Mouse (Mus musculus): ENCODE measurements around the gene Zcwpw1.
"Not testable (repeated sequence)": the region's sequence is repeated elsewhere in the genome, so short reads cannot be mapped to it uniquely, and the experiment has no call there.

Gene Zcwpw1

DNA sequence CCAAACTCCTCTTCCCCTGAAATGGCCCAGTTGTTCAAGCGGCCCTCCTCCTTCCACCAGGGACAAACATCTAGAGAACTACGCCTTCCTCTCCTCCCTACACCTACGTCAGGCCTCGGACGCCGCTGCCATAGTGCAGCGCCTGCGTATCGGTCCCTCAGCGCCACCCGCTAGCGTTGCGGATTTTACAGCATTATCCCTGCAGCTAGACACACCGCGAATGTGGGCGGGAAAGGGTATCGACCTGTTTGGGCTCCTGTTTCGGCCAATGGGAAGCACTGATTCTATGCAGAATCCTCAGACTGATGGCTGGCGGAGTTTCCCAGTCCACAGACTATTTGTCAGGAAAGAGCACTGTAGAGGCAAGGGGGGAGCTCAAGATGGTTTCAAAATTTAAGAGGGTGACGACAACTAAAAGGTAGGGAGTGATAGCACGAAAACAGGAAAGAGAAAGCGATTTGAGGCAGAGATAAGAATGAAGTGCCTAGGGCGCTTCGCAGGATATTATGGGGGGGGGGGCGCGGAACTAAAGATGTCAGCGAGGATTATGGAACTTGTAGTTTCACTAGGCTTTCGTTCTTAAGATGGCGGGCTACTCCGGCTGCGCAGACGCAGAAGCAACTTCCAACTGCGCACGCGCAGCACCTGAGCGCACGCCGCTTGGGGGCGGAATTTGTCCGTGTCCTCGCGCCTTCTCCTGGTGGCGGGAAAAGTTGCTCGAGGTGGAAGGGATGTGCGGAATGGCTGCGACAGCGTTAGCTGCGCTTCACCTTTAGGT, at the start of gene Zcwpw1, which contains the start of gene Mepce:
TSS of gene Zcwpw1 (plus strand) at position 648 of the 778 bp plus-strand sequence.
TSS of gene Mepce (minus strand) at position 505 of the 778 bp plus-strand sequence.
- in situ Hi-C loops (cut with MboI; ENCODE audit: unreplicated experiment in 2 of 2): loop anchor here (10.0 kb wide), 2 partner anchors 377 to 473 kb away; partner anchors contain the start of genes Cops6 (in 1 of the 2) and Trip6 (in 1 of the 2)

DNA sequence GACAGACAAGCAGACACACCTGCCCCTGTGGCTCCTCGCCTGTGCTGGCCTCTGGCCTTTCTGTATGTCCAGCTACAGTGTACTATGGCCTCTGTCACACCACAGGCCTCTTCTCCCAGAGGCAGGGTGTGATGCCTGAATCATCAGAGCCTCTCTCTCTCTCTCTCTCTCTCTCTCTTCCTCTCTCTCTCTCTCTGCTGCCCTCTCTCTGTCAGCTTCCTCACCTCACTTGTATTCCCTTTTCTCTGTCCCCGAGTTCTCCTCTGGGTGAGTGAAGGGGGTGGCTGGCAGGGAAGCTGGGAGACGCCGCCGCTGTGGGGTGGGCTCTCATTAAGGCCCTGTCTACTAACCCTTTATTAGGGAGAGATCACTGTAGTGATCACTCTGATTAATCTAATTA, 49.1 kb upstream of the Zcwpw1 start:
- in situ Hi-C loops (cut with MboI; ENCODE audit: unreplicated experiment in 2 of 2): no loop called here

DNA sequence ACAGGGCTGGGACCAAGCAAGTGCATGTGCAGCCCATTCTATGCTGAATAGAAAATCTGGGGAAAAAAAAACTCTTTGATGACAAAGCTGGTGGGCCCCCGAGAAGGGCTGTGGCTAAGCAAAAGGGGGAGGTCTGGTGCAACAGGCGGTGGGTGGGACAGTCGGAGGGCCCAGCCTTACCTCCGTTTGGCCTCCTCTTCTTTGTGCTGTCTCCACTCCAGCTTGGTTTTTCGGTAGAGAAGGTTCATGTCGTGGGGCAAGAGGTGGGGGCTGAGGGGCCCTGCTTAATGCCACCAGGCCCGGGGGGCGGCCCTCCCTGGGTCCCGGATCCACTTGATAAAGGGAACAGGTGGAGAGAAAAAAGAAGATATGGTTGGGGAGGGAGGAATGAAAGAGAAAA, 48.1 kb upstream of the Zcwpw1 start:
- in situ Hi-C loops (cut with MboI; ENCODE audit: unreplicated experiment in 2 of 2): no loop called here

DNA sequence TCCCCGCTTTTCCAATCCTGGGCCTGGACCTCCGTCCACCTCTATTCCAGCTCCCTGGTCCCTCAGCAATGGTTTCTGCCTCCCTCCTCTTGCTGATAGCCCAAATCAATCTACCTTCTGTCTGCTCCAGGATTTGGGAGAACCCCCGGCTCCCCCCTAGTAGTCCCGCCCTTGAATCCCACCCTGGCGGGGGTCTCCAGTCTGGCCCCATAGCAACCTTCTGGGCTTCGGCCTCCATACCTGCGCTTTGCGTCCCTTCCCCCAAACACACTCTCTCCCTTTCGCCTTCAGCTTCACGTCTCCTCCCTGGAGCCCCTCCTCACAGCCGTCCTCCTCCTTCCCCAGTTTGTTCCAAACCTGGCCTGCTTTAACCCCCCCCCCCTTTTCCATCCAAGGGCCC, 47.1 kb upstream of the Zcwpw1 start:
- in situ Hi-C loops (cut with MboI; ENCODE audit: unreplicated experiment in 2 of 2): no loop called here

DNA sequence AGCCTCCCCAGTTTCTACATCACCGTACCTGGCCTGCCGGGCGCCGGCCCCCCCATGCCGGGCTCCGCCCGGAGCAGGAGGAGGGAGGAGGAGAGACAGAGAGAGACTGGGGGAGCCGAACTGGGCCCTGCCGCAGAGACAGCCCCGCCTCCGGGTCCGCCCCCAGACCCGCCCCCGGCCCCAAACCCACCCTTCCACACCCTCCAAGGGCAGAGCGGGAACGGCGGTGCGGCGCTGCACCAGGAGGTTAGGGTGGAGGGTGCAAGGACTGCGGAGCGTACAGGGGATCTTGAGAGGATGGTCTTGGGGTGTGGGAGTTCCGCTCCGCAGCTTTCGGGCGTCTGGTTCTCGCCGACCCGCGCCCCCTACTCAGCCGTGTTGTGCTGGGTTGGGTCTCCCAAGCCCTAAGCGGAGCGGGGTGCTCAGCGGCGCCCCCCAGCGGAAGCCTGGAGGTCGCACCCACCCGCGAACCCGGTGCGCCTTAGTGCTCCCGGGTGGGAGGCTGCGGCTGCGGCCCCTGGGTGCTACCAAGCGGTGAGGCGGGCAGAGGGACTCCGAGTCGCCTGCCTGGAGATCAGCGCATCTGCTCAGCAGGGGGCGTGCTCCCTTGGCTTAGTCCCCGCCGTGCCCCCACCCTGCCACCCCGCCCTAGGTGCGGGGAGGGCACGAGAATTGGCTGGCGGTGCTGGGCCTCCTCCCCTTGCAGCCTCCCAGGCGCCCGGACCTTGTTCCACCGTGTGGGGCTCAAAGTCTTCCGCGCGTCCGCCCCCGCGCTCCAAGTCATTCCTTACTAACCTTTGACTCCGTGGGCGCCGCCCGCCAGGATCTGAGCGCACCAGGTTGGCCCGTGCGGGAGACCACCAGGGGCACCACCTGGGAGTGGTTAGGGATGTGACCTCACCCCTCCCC, 46.3 kb upstream of the Zcwpw1 start, which contains the start of gene Nyap1:
TSS of gene Nyap1 (minus strand) at position 585 of the 909 bp plus-strand sequence.
- in situ Hi-C loops (cut with MboI; ENCODE audit: unreplicated experiment in 2 of 2): no loop called here

DNA sequence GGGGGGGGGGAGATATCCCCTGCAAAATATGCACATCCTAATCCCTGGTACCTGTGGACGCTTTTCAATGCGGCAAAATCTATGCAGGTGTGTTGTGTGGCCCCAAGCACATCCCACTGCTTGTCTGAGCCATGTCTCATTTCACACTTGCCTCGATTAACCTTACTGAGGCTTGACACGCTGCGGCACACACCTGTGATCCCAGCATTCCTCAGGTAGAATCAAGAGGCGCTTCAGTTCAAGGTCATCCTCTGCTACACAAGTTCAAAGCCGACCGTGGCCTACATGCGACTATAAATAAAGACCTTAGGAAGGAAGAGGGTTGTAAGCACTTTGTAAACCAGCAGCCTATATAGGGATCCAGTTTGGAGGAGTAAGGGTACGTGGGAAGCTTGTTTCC, 45.5 kb upstream of the Zcwpw1 start:
- in situ Hi-C loops (cut with MboI; ENCODE audit: unreplicated experiment in 2 of 2): no loop called here

DNA sequence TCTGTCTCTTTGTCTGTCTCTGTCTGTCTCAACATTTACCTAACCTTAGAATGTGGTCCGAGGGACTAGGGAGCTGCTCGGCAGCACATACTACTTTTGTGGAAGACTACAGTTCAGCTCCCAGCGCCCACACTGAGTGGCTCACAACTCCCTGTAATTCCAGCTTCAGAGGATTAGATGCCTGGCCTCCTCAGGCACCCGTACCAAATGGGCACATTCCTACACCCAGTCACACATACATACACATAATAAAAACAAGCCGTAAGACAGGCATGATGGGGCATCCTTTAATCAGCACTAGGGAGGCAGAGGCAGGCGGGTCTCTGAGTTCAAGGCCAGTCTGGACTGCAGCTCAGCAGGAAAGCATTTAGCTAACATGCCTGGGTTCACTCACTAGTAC, 44.8 kb upstream of the Zcwpw1 start:
- in situ Hi-C loops (cut with MboI; ENCODE audit: unreplicated experiment in 2 of 2): no loop called here

DNA sequence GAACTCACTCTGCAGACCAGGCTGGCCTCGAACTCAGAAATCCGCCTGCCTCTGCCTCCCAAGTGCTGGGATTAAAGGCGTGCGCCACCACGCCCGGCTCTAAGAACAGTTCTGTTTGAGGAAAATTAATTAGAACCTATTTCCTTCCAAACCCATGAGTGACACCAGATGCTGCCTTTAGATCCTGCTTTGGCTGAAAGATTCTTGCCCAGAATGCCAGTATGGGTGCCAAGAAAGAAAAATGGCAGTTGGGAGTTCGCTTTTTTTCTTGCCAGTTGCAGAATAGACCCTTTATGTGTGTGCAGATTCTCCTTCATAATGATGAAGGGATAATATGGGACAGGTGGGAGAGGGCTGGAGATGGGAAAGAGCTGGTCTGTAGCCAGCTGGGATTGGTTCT, 43.4 kb upstream of the Zcwpw1 start:
- in situ Hi-C loops (cut with MboI; ENCODE audit: unreplicated experiment in 2 of 2): no loop called here

DNA sequence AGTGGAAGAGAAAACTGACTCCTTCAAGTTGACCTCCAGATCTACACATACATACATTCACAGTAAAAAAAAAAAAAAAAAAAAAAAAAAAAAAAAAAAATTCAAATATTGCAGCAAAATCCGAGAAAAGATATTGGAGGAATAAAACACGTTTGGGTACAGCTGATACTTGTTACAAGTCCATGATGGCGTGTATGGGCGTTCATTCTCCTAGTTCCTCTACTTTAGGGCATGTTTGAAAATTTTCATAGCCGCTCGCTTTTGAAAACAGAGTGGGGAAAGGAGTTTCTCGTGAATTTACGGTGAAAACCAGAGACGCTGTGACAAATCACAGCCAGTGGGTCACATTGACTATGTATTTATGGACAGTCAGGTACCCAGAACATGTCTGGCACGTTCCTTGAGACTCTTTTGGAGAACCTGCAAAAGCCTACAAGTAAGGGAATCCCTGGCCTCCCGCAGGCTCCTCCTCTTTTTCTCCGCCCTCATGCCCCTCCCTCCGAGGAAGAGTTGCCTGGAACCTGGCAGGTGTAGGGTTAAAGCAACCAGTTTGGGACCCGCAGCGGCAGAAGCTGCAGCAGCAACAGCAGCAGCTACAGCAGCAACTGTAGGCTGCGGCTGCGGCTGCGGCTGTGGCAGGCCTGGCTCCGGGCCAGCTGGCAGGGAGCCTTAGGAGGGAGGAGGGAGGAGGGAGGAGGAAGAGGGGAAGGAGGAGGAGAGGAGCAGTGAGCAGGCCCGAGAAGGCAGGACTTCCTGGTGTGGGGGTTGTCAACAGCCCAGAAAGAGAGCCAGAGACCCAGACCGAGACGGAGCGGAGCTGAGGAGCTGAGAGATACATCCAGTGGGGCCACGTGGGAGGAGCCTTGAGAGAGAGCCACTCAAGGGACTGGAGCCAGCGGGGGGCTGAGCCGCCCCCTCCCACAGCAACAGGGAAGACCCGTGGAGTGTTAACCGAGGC, 42.1 kb upstream of the Zcwpw1 start, which contains the start of gene Tsc22d4:
TSS of gene Tsc22d4 (plus strand) at position 517 of the 958 bp plus-strand sequence.
- in situ Hi-C loops (cut with MboI; ENCODE audit: unreplicated experiment in 2 of 2): no loop called here

DNA sequence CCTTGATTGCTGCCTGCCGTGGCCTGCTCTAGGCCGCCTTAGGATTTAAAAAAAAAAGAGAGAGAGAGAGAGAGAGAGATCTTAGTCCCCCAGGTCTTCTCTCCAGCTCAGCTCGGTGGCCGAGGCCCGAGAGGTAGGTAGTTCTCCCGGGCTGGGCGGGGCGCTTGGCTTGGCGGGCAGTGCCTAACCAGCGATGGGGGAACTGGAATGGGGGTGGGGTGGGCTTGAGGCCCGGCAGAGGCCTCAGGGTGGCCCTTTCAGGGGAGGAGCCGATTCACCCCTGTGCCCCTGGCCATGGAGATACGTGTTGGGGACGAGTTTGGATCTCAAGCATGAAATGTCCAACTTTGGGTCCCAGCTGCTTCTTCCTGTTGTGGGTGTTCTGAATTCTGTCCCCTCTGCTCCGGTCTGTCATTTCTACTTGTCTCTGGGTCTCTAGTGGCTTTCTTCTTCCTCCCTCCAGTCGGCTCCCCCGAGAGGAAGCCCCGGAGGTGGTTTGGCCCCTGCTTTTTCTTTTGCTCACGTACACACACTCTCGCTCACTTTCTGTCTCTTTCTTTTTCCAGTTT, 41.2 kb upstream of the Zcwpw1 start:
- in situ Hi-C loops (cut with MboI; ENCODE audit: unreplicated experiment in 2 of 2): no loop called here

DNA sequence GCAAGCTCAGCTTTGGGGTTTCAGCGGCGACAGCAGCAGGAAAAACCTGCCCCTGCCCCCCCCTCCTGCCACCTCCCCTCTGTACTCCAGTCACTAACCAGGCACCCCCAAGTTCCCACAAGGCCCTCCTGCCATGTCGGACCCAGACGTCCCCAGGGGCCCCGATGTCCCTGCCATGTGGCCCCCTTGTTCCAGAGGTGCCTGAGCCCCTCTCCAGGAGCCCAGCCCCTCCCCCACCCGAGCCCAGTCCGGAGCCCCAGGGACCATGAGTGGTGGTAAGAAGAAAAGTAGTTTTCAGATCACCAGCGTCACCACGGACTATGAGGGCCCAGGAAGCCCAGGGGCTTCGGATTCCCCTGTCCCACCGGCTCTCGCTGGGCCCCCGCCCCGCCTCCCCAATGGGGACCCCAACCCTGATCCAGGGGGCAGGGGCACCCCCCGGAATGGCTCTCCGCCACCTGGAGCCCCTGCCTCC, 40.7 kb upstream of the Zcwpw1 start:
- in situ Hi-C loops (cut with MboI; ENCODE audit: unreplicated experiment in 2 of 2): no loop called here

DNA sequence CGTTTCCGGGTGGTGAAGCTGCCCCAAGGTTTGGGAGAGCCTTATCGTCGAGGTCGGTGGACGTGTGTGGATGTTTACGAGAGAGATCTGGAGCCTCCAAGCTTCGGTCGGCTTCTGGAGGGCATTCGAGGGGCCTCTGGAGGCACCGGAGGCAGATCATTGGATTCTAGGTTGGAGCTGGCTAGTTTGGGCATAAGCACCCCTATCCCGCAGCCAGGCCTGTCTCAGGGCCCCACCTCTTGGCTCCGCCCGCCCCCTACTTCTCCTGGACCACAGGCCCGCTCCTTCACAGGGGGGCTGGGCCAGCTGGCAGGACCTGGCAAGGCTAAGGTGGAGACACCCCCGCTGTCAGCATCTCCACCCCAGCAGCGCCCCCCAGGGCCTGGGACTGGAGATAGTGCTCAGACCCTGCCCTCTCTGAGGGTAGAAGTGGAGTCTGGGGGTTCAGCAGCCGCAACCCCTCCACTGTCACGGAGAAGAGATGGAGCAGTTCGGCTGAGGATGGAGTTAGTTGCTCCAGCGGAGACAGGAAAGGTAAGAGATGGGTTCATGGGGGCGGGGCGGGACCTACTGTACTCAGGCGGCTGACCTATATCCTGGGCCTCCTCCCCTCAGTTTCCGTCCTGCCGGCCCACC, 40.2 kb upstream of the Zcwpw1 start:
- in situ Hi-C loops (cut with MboI; ENCODE audit: unreplicated experiment in 2 of 2): no loop called here

DNA sequence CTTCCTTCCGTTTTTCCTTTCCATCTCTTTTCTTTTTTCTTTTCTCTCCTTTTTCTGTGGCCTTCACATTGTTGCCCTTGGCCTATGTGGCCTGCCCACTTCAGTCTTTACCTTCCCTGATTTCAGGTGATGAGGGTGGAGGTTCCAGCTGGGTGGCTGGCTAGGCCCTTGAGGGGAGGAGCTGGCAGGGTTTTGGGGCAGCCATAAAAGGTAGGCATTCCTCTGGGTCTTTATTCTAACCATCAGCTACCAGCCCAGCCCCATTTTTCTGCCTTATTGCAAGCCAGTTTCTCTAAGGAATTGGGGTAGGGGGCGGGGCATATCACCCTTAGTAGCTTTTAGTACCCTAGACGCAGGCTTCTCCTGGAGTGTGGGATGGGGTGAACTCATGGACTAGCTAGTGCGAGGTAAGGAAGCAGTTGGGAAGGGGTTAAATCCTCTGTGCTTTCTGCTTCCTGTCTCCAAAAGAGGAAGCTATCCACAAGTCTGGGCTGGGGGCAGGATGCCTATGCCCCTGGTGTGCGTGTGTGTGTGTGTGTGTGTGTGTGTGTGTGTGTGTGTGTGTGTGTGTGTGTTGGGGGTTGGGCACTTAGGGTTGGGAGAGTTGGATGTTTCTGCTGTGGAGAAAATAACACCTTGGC, 39.3 kb upstream of the Zcwpw1 start:
- in situ Hi-C loops (cut with MboI; ENCODE audit: unreplicated experiment in 2 of 2): no loop called here

DNA sequence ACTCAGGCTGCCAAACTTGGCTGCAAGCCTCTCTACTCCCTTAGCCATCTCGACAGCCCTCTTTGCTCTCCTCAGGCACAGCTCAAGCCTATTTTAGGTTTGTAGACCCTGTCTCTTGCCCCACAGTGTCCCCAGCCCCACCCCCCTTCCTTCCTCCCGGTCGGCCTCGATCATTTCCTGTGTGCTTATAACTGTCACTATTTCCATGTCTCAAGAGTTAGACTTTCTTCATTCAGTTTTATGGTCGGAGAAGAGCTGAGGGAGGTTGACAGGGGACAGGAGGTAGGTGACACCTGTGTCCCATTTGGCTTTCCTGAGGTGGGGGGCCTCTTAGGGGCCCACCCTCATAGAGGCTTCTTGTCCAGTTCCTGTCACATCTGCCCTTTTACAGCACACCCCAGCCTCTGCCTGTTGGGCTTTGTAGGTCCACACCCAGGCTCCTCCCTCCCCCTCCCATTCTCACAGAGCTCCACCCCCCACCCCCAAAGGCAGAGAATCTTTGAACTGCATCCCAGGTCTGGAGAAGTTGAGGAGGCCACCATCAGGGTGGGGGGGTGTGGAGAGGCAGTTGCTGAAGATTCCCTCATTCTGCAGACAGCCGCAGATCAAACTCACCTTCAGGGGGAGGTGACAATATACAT, 38.3 kb upstream of the Zcwpw1 start:
- in situ Hi-C loops (cut with MboI; ENCODE audit: unreplicated experiment in 2 of 2): no loop called here

DNA sequence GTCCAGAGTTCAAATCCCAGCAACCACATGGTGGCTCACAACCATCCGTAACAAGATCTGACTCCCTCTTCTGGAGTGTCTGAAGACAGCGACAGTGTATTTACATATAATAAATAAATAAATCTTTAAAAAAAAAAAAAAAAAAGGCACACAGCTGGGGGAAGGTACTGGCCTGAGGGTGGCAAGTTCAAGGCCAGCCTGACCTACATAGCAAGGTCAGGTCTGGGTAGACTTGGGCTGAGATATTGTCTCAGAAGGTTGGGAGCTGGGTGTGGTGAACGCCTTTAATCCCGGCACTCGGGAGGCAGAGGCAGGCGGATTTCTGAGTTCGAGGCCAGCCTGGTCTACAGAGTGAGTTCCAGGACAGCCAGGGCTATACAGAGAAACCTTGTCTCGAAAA, 37.4 kb upstream of the Zcwpw1 start:
- in situ Hi-C loops (cut with MboI; ENCODE audit: unreplicated experiment in 2 of 2): not testable (repeated sequence)

DNA sequence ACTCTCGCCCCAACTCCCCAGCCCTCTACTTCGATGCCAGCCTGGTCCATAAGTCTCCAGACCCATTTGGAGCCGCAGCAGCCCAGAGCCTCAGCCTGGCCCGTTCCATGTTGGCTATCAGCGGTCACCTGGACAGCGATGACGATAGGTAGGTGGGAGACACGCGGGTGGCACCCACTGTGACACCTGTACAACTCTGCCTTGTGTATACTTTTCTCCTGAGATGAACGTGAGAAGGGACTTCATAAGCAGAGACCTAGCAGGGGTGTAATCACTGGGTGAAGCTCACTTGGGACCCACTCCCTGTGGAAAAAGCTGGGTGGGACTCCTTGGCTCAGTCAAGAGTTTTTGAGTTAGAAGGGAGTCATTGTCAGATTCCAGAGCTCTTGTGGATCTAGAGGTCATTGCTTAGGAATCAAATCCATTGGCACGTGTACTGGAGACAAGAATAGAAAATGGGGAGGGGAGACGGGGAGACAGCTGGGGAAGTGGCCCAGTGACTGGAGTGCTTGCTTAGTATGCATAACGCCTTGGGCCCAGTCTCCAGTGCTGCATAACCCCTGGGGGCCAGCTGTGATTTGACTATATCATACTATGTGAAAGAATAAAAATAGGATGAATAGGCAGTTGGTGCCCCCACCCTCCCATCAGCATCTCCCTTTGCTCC, 36.2 kb upstream of the Zcwpw1 start:
- in situ Hi-C loops (cut with MboI; ENCODE audit: unreplicated experiment in 2 of 2): no loop called here

DNA sequence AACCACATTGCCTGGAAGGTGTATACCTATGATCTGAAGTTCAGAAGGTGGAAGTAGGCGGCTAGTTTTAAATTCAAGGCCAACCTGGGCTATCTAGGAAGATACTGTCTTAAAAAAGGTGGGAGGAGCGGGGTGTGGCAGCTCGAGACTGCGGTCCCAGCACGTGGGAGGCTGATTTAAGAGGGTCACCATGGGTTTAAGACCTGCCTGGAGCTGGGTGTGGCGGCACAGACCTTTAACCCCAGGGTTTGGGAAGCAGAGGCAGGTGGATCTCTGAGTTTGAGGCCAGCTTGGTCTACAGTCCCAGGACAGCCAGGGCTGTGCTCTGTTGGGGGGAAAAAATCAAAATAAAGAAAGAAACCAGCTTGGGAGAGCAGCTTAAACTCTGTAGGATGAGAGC, 35.6 kb upstream of the Zcwpw1 start:
- in situ Hi-C loops (cut with MboI; ENCODE audit: unreplicated experiment in 2 of 2): no loop called here
